Mouse (Mus musculus): ENCODE measurements around the gene Kdm1b. TPM values are rescaled to one million over a fixed set of nuclear protein-coding genes. Genes with fewer than 3 reads are reported as not detected.

The Kdm1b gene
- polyA plus RNA-seq, 1 experiment = 3.3 TPM

- no peaks in the 10 kb centered on the region for H3K36me3 ChIP-seq (ENCODE audit: control insufficient read depth, insufficient read depth)
Observed at GRCm38 (mm10) chr13:47044617-47044947, 1.3 kb downstream of the Kdm1b start, which contains the start of gene Tpmt. Gene Tpmt (minus strand): TSS chr13:47044737.

GRCm38 (mm10) chr13:47047996-47048395 is 4.7 kb downstream of the Kdm1b start:
- Histone ChIP-seq H3ac (ENCODE audit: control insufficient read depth, insufficient read length, low read depth) (no peak overlapping the region), H3K36me3 (ENCODE audit: control insufficient read depth, insufficient read depth) (peaks cover 3% of the 10 kb centered on the region), H3K27me3 (ENCODE audit: control insufficient read depth, insufficient read depth, insufficient read length) (no peaks in the 10 kb centered on the region), H3K79me2 (ENCODE audit: control insufficient read depth, insufficient read depth) (peaks cover 12% of the 10 kb centered on the region), H3K4me3 (ENCODE audit: insufficient read depth, poor library complexity, severe bottlenecking) (no peak overlapping the region), H3K79me3 (ENCODE audit: low read depth) (peaks cover 6% of the 10 kb centered on the region)
- TF ChIP-seq MAX (IDR thresholded peaks at IDR 0.05) = no peak
- TF ChIP-seq MYOD1 (IDR thresholded peaks at IDR 0.05; ENCODE audit: control insufficient read depth, insufficient read length, low read depth) = no peak
- no peak for TF ChIP-seq FOSL1 (IDR thresholded peaks at IDR 0.05; ENCODE audit: insufficient read depth, low read length, poor library complexity, severe bottlenecking)
- no peak for TF ChIP-seq MYOG (IDR thresholded peaks at IDR 0.05; ENCODE audit: control insufficient read depth, extremely low read depth, insufficient read length)
- TF ChIP-seq CEBPB (IDR thresholded peaks at IDR 0.05; ENCODE audit: low read depth) = no peak
- TF ChIP-seq CTCF (IDR thresholded peaks at IDR 0.05; ENCODE audit: control insufficient read depth, insufficient read depth, insufficient read length) = no peak
- no peak for TF ChIP-seq USF1 (IDR thresholded peaks at IDR 0.05; ENCODE audit: low read depth)

More at GRCm38 (mm10) chr13:47044617-47044947, 1.3 kb downstream of the Kdm1b start, which contains the start of gene Tpmt:
- Histone ChIP-seq H3K79me2 (ENCODE audit: control insufficient read depth, insufficient read depth) (peaks cover 12% of the 10 kb centered on the region), H3K79me3 (ENCODE audit: low read depth) (peaks cover 6% of the 10 kb centered on the region), H3K4me3 (ENCODE audit: insufficient read depth, poor library complexity, severe bottlenecking) (peak within 1 kb of the TSS; percentile 60), H3K27me3 (ENCODE audit: control insufficient read depth, insufficient read depth, insufficient read length) (no peaks in the 10 kb centered on the region), H3ac (ENCODE audit: control insufficient read depth, insufficient read length, low read depth) (peak within 1 kb of the TSS; percentile 74)
- TF ChIP-seq MYOD1 (IDR thresholded peaks at IDR 0.05; ENCODE audit: control insufficient read depth, insufficient read length, low read depth) (no peak), USF1 (IDR thresholded peaks at IDR 0.05; ENCODE audit: low read depth) (no peak), FOSL1 (IDR thresholded peaks at IDR 0.05; ENCODE audit: insufficient read depth, low read length, poor library complexity, severe bottlenecking) (no peak), CTCF (IDR thresholded peaks at IDR 0.05; ENCODE audit: control insufficient read depth, insufficient read depth, insufficient read length) (no peak), MYOG (IDR thresholded peaks at IDR 0.05; ENCODE audit: control insufficient read depth, extremely low read depth, insufficient read length) (no peak), CEBPB (IDR thresholded peaks at IDR 0.05; ENCODE audit: low read depth) (no peak), MAX (IDR thresholded peaks at IDR 0.05) (no peak)

- Histone ChIP-seq H3K4me3 (ENCODE audit: insufficient read depth, poor library complexity, severe bottlenecking) (no peak overlapping the region), H3K79me2 (ENCODE audit: control insufficient read depth, insufficient read depth) (peaks cover under 1% of the 10 kb centered on the region), H3K27me3 (ENCODE audit: control insufficient read depth, insufficient read depth, insufficient read length) (no peaks in the 10 kb centered on the region), H3K36me3 (ENCODE audit: control insufficient read depth, insufficient read depth) (peaks cover 6% of the 10 kb centered on the region), H3K79me3 (ENCODE audit: low read depth) (no peaks in the 10 kb centered on the region), H3ac (ENCODE audit: control insufficient read depth, insufficient read length, low read depth) (no peak overlapping the region)
- no peak for TF ChIP-seq MYOG (IDR thresholded peaks at IDR 0.05; ENCODE audit: control insufficient read depth, extremely low read depth, insufficient read length)
Observed at GRCm38 (mm10) chr13:47050009-47050408, 6.7 kb downstream of the Kdm1b start.

- TF ChIP-seq USF1 (IDR thresholded peaks at IDR 0.05; ENCODE audit: low read depth) (no peak), CTCF (IDR thresholded peaks at IDR 0.05; ENCODE audit: control insufficient read depth, insufficient read depth, insufficient read length) (no peak), MYOD1 (IDR thresholded peaks at IDR 0.05; ENCODE audit: control insufficient read depth, insufficient read length, low read depth) (no peak), CEBPB (IDR thresholded peaks at IDR 0.05; ENCODE audit: low read depth) (no peak), MAX (IDR thresholded peaks at IDR 0.05) (no peak), FOSL1 (IDR thresholded peaks at IDR 0.05; ENCODE audit: insufficient read depth, low read length, poor library complexity, severe bottlenecking) (no peak), MYOG (IDR thresholded peaks at IDR 0.05; ENCODE audit: control insufficient read depth, extremely low read depth, insufficient read length) (no peak)
Observed at GRCm38 (mm10) chr13:47053971-47054370, 10.7 kb downstream of the Kdm1b start.

GRCm38 (mm10) chr13:47056126-47056525 is 12.8 kb downstream of the Kdm1b start:
- peaks cover 3% of the 10 kb centered on the region for H3K36me3 ChIP-seq (ENCODE audit: control insufficient read depth, insufficient read depth)
- H3K4me3 ChIP-seq (ENCODE audit: insufficient read depth, poor library complexity, severe bottlenecking) = no peak overlapping the region
- TF ChIP-seq CTCF (IDR thresholded peaks at IDR 0.05; ENCODE audit: control insufficient read depth, insufficient read depth, insufficient read length) (no peak), MYOG (IDR thresholded peaks at IDR 0.05; ENCODE audit: control insufficient read depth, extremely low read depth, insufficient read length) (no peak), MAX (IDR thresholded peaks at IDR 0.05) (no peak), USF1 (IDR thresholded peaks at IDR 0.05; ENCODE audit: low read depth) (no peak), CEBPB (IDR thresholded peaks at IDR 0.05; ENCODE audit: low read depth) (no peak), MYOD1 (IDR thresholded peaks at IDR 0.05; ENCODE audit: control insufficient read depth, insufficient read length, low read depth) (no peak), FOSL1 (IDR thresholded peaks at IDR 0.05; ENCODE audit: insufficient read depth, low read length, poor library complexity, severe bottlenecking) (no peak)

More at GRCm38 (mm10) chr13:47053971-47054370, 10.7 kb downstream of the Kdm1b start:
- Histone ChIP-seq H3K4me3 (ENCODE audit: insufficient read depth, poor library complexity, severe bottlenecking) (no peak overlapping the region), H3K36me3 (ENCODE audit: control insufficient read depth, insufficient read depth) (peaks cover 6% of the 10 kb centered on the region), H3K79me2 (ENCODE audit: control insufficient read depth, insufficient read depth) (no peaks in the 10 kb centered on the region), H3K79me3 (ENCODE audit: low read depth) (no peaks in the 10 kb centered on the region), H3K27me3 (ENCODE audit: control insufficient read depth, insufficient read depth, insufficient read length) (no peaks in the 10 kb centered on the region), H3ac (ENCODE audit: control insufficient read depth, insufficient read length, low read depth) (no peak overlapping the region)

GRCm38 (mm10) chr13:47056781-47057180 is 13.5 kb downstream of the Kdm1b start:
- no peak overlapping the region for H3K4me3 ChIP-seq (ENCODE audit: insufficient read depth, poor library complexity, severe bottlenecking)
- H3K27me3 ChIP-seq (ENCODE audit: control insufficient read depth, insufficient read depth, insufficient read length) = no peaks in the 10 kb centered on the region
- H3K36me3 ChIP-seq (ENCODE audit: control insufficient read depth, insufficient read depth) = peaks cover 3% of the 10 kb centered on the region
- H3K79me2 ChIP-seq (ENCODE audit: control insufficient read depth, insufficient read depth) = no peaks in the 10 kb centered on the region
- TF ChIP-seq MYOD1 (IDR thresholded peaks at IDR 0.05; ENCODE audit: control insufficient read depth, insufficient read length, low read depth) (no peak), USF1 (IDR thresholded peaks at IDR 0.05; ENCODE audit: low read depth) (no peak), FOSL1 (IDR thresholded peaks at IDR 0.05; ENCODE audit: insufficient read depth, low read length, poor library complexity, severe bottlenecking) (no peak), CEBPB (IDR thresholded peaks at IDR 0.05; ENCODE audit: low read depth) (no peak), MYOG (IDR thresholded peaks at IDR 0.05; ENCODE audit: control insufficient read depth, extremely low read depth, insufficient read length) (no peak), CTCF (IDR thresholded peaks at IDR 0.05; ENCODE audit: control insufficient read depth, insufficient read depth, insufficient read length) (no peak), MAX (IDR thresholded peaks at IDR 0.05) (no peak)
- H3ac ChIP-seq (ENCODE audit: control insufficient read depth, insufficient read length, low read depth) = no peak overlapping the region
- H3K79me3 ChIP-seq (ENCODE audit: low read depth) = no peaks in the 10 kb centered on the region

More at GRCm38 (mm10) chr13:47056126-47056525, 12.8 kb downstream of the Kdm1b start:
- Histone ChIP-seq H3ac (ENCODE audit: control insufficient read depth, insufficient read length, low read depth) (no peak overlapping the region), H3K79me3 (ENCODE audit: low read depth) (no peaks in the 10 kb centered on the region), H3K79me2 (ENCODE audit: control insufficient read depth, insufficient read depth) (no peaks in the 10 kb centered on the region), H3K27me3 (ENCODE audit: control insufficient read depth, insufficient read depth, insufficient read length) (no peaks in the 10 kb centered on the region)
